In genomic region chr11:19947626-19948135, GRCm38 (mm10) we compare ENCODE assay signal across 9 mouse cellular contexts. TPM values are rescaled to one million over a fixed set of nuclear protein-coding genes. Genes with fewer than 3 reads are reported as not detected.
A peak's percentile ranks its signal among the peaks of the same experiment; 100 is the strongest.
DNase-seq lines count a peak whose midpoint lies in the region; ATAC-seq lines count a peak whose summit lies in the region.
"Had no signal": no experiment of that assay in that cellular context is flagged by ENCODE, and none has a peak within 500 bp of the region (broad histone marks: within the 10 kb centered on the region; RNA-seq: fewer than 3 reads in every experiment).

No protein-coding gene starts in this region.

- H3K9ac ChIP-seq in forebrain, embryonic 14.5 days (ENCODE audit: low read length), result no peak overlapping the region
- H3K9ac ChIP-seq in forebrain, embryonic 12.5 days, result no peak overlapping the region
- H3K9ac ChIP-seq: midbrain, embryonic 12.5 days had no signal

- H3K9me3 ChIP-seq in forebrain, embryonic 14.5 days (replicated peaks; ENCODE audit: control insufficient read depth, low read length), result no peaks in the 10 kb centered on the region
- H3K9me3 ChIP-seq in forebrain, embryonic 12.5 days, result no peaks in the 10 kb centered on the region
- H3K9me3 ChIP-seq in megakaryocyte, embryonic 14.5 days, result peaks cover 4% of the 10 kb centered on the region; the same call in 1 of the 2 replicates
- H3K9me3 ChIP-seq: midbrain, embryonic 12.5 days had no signal

- H3K4me3 ChIP-seq in forebrain, embryonic 14.5 days (ENCODE audit: low read depth, low read length), result no peak overlapping the region
- no peak overlapping the region for H3K4me3 ChIP-seq in forebrain, embryonic 12.5 days (replicated peaks)
- peak overlapping the region; percentile 40 for H3K4me3 ChIP-seq in megakaryocyte, embryonic 14.5 days (replicated peaks)
- H3K4me3 ChIP-seq: midbrain, embryonic 12.5 days had no signal

- no peak for DNase-seq in forebrain, embryonic 14.5 days (ENCODE audit: low spot score)
- DNase-seq in kidney, adult 9 months, result peak; percentile 73
- peak; percentile 19 for DNase-seq in right cerebral cortex, postnatal 14 days
- no peak for DNase-seq in thymus, postnatal 14 days
- no peak for DNase-seq in urinary bladder, adult 18-20 months (ENCODE audit: low spot score in 2 of 2)

- 89% methylated on average over 7 of the region's 7 CpGs for WGBS in forebrain, embryonic 14.5 days
- 93% methylated on average over 7 of the region's 7 CpGs for WGBS in forebrain, embryonic 12.5 days

- H3K4me1 ChIP-seq in forebrain, embryonic 14.5 days (ENCODE audit: control insufficient read depth, insufficient read depth, low read length), result no peaks in the 10 kb centered on the region; the same call in 1 of the 2 replicates
- H3K4me1 ChIP-seq in forebrain, embryonic 12.5 days, result peaks cover 21% of the 10 kb centered on the region
- peaks cover 86% of the 10 kb centered on the region for H3K4me1 ChIP-seq in megakaryocyte, embryonic 14.5 days

- H3K27me3 ChIP-seq in forebrain, embryonic 14.5 days (replicated peaks; ENCODE audit: control insufficient read depth, insufficient read depth, low read length), result no peaks in the 10 kb centered on the region
- H3K27me3 ChIP-seq in forebrain, embryonic 12.5 days, result no peaks in the 10 kb centered on the region
- H3K27me3 ChIP-seq in megakaryocyte, embryonic 14.5 days (replicated peaks), result no peaks in the 10 kb centered on the region
- H3K27me3 ChIP-seq: midbrain, embryonic 12.5 days had no signal

- no peak overlapping the region for H3K27ac ChIP-seq in forebrain, embryonic 14.5 days (ENCODE audit: low read depth, low read length)
- H3K27ac ChIP-seq in forebrain, embryonic 12.5 days, result no peak overlapping the region
- H3K27ac ChIP-seq: midbrain, embryonic 12.5 days had no signal

- ATAC-seq in forebrain, embryonic 14.5 days, result 0 out of 2 replicates have a peak, but pooled peaks have one; percentile 26
- no peak for ATAC-seq in forebrain, embryonic 12.5 days (ENCODE audit: low FRiP score)
- no peak for ATAC-seq in megakaryocyte, adult 5-6 weeks (ENCODE audit: poor library complexity, severe bottlenecking)

- H3K36me3 ChIP-seq in forebrain, embryonic 14.5 days (ENCODE audit: control insufficient read depth, insufficient read depth, low read length), result no peaks in the 10 kb centered on the region
- peaks cover 6% of the 10 kb centered on the region; the same call in 1 of the 2 replicates for H3K36me3 ChIP-seq in forebrain, embryonic 12.5 days (replicated peaks)
- H3K36me3 ChIP-seq in megakaryocyte, embryonic 14.5 days (replicated peaks; ENCODE audit: low read length), result peaks cover 53% of the 10 kb centered on the region

- H3K4me2 ChIP-seq in forebrain, embryonic 14.5 days (ENCODE audit: low read length), result no peak overlapping the region
- no peak overlapping the region for H3K4me2 ChIP-seq in forebrain, embryonic 12.5 days
- H3K4me2 ChIP-seq: midbrain, embryonic 12.5 days had no signal

RNA-seq across cellular contexts. Expression of gene Spred2, which starts 23.5 kb away (rescaled TPM):
- polyA plus RNA-seq in forebrain, embryonic 14.5 days (2014; fragmentation: Nextera tagmentation; extraction: Ambion mirVana), result 5.4 and 6.5 TPM in 2 replicates
- polyA plus RNA-seq in forebrain, embryonic 12.5 days (2016; fragmentation: Nextera tagmentation; extraction: Ambion mirVana), result 8.1 and 8.4 TPM in 2 replicates
- polyA plus RNA-seq in megakaryocyte, embryonic 14.5 days (2012; ENCODE audit: insufficient read depth, low replicate concordance), result 25.4 and 51.5 TPM in 2 replicates
- total RNA-seq in megakaryocyte, adult 5-6 weeks (2015), result 7.0 and 7.6 TPM in 2 replicates
- total RNA-seq in megakaryocyte, adult 5-6 weeks (2017), result 2.3 and 2.4 TPM in 2 replicates

Comparison
In these comparisons a context has a peak if more than half of its experiments do, and no peak if none do; other contexts are left out.
1. DNase-seq: peak in kidney, adult 9 months (single experiment) and right cerebral cortex, postnatal 14 days (single experiment); none in forebrain, embryonic 14.5 days (single experiment), thymus, postnatal 14 days (single experiment) and urinary bladder, adult 18-20 months (0 of 2).